Comparison of ENCODE assay signal across 8 mouse cellular contexts in genomic region chr3:90264687-90265033, GRCm38 (mm10). TPM values are rescaled to one million over a fixed set of nuclear protein-coding genes. Genes with fewer than 3 reads are reported as not detected.
DNase-seq lines count a peak whose midpoint lies in the region; ATAC-seq and TF ChIP-seq lines count a peak whose summit lies in the region.

No protein-coding gene starts in this region.

- peak overlapping the region; percentile 98 for H3K27ac ChIP-seq in kidney, postnatal 0 days
- H3K27ac ChIP-seq in embryonic facial prominence, embryonic 12.5 days: peak overlapping the region; percentile 97; the same call in 1 of the 2 replicates
- 0 out of 2 replicates have a peak overlapping the region, but pooled peaks have one; percentile 34 for H3K27ac ChIP-seq in intestine, embryonic 15.5 days
- H3K27ac ChIP-seq in neural tube, embryonic 13.5 days (replicated peaks): peak overlapping the region; percentile 96

- WGBS in kidney, postnatal 0 days: 32% methylated on average over 10 of the region's 10 CpGs
- WGBS in embryonic facial prominence, embryonic 12.5 days: 32% methylated on average over 10 of the region's 10 CpGs
- WGBS in intestine, embryonic 15.5 days: 30% methylated on average over 10 of the region's 10 CpGs
- 34% methylated on average over 10 of the region's 10 CpGs for WGBS in neural tube, embryonic 13.5 days

- ATAC-seq in kidney, postnatal 0 days (replicated peaks; ENCODE audit: low FRiP score, low read depth): no peak
- ATAC-seq in embryonic facial prominence, embryonic 12.5 days (ENCODE audit: insufficient number of reproducible peaks, insufficient read depth, low FRiP score, low TSS enrichment): no peak
- ATAC-seq in intestine, embryonic 15.5 days: no peak
- no peak for ATAC-seq in neural tube, embryonic 13.5 days (ENCODE audit: low read depth)
- ATAC-seq in activated CD4-positive, CD25-positive, alpha-beta regulatory T cell, adult 4 months: no peak

- no peaks in the 10 kb centered on the region for H3K9me3 ChIP-seq in kidney, postnatal 0 days (replicated peaks; ENCODE audit: low read length)
- no peaks in the 10 kb centered on the region for H3K9me3 ChIP-seq in embryonic facial prominence, embryonic 12.5 days
- H3K9me3 ChIP-seq in intestine, embryonic 15.5 days: no peaks in the 10 kb centered on the region
- H3K9me3 ChIP-seq in neural tube, embryonic 13.5 days: no peaks in the 10 kb centered on the region

- no peak for TF ChIP-seq CTCF in kidney, postnatal 0 days (IDR thresholded peaks at IDR 0.05; ENCODE audit: low read depth)

- intact Hi-C loops in left cerebral cortex, postnatal 10 days (cut with DNase I): loop anchor here (5.0 kb wide), 2 partner anchors 88 to 108 kb away; no protein-coding TSS in a partner anchor

- no peaks in the 10 kb centered on the region for H3K27me3 ChIP-seq in kidney, postnatal 0 days (ENCODE audit: insufficient read depth, low read length)
- no peaks in the 10 kb centered on the region for H3K27me3 ChIP-seq in embryonic facial prominence, embryonic 12.5 days
- H3K27me3 ChIP-seq in intestine, embryonic 15.5 days (replicated peaks): no peaks in the 10 kb centered on the region
- no peaks in the 10 kb centered on the region for H3K27me3 ChIP-seq in neural tube, embryonic 13.5 days

- DNase-seq in kidney, postnatal 0 days (ENCODE audit: low spot score): no peak
- no peak for DNase-seq in kidney, adult 18-20 months
- no peak for DNase-seq in left cerebral cortex, postnatal 10 days (ENCODE audit: extremely low spot score in 1 of 2, low spot score in 2 of 2)
- DNase-seq in adrenal gland, adult 2 months: no peak

- H3K4me3 ChIP-seq in kidney, postnatal 0 days (replicated peaks; ENCODE audit: low read depth, low read length): peak overlapping the region; percentile 90
- peak overlapping the region; percentile 81 for H3K4me3 ChIP-seq in embryonic facial prominence, embryonic 12.5 days
- peak overlapping the region; percentile 90 for H3K4me3 ChIP-seq in intestine, embryonic 15.5 days (replicated peaks)
- peak overlapping the region; percentile 82 for H3K4me3 ChIP-seq in neural tube, embryonic 13.5 days

- H3K4me1 ChIP-seq in kidney, postnatal 0 days (replicated peaks; ENCODE audit: insufficient read depth, low read length): peaks cover 7% of the 10 kb centered on the region; the same call in 1 of the 2 replicates
- peaks cover 13% of the 10 kb centered on the region for H3K4me1 ChIP-seq in embryonic facial prominence, embryonic 12.5 days
- peaks cover 17% of the 10 kb centered on the region for H3K4me1 ChIP-seq in intestine, embryonic 15.5 days (replicated peaks)
- peaks cover 11% of the 10 kb centered on the region for H3K4me1 ChIP-seq in neural tube, embryonic 13.5 days (replicated peaks)

- H3K36me3 ChIP-seq in kidney, postnatal 0 days (ENCODE audit: insufficient read depth, low read length): peaks cover 36% of the 10 kb centered on the region
- peaks cover 41% of the 10 kb centered on the region for H3K36me3 ChIP-seq in embryonic facial prominence, embryonic 12.5 days
- peaks cover 34% of the 10 kb centered on the region for H3K36me3 ChIP-seq in intestine, embryonic 15.5 days
- H3K36me3 ChIP-seq in neural tube, embryonic 13.5 days: peaks cover 55% of the 10 kb centered on the region

- H3K4me2 ChIP-seq in kidney, postnatal 0 days (ENCODE audit: low read length): peak overlapping the region; percentile 86
- peak overlapping the region; percentile 80 for H3K4me2 ChIP-seq in embryonic facial prominence, embryonic 12.5 days (replicated peaks)
- H3K4me2 ChIP-seq in intestine, embryonic 15.5 days (replicated peaks): peak overlapping the region; percentile 89
- H3K4me2 ChIP-seq in neural tube, embryonic 13.5 days: peak overlapping the region; percentile 73

- peak overlapping the region; percentile 92 for H3K9ac ChIP-seq in kidney, postnatal 0 days (ENCODE audit: low read depth, low read length)
- H3K9ac ChIP-seq in embryonic facial prominence, embryonic 12.5 days: peak overlapping the region; percentile 82
- peak overlapping the region; percentile 89 for H3K9ac ChIP-seq in intestine, embryonic 15.5 days
- H3K9ac ChIP-seq in neural tube, embryonic 13.5 days: peak overlapping the region; percentile 93

RNA-seq across cellular contexts. Expression of gene Dennd4b, which starts 0.3 kb away (rescaled TPM):
- polyA plus RNA-seq in kidney, postnatal 0 days (2015; fragmentation: Nextera tagmentation; extraction: Ambion mirVana): 2.2 TPM in 2 replicates
- 5.7 and 8.0 TPM in 2 replicates for polyA plus RNA-seq in embryonic facial prominence, embryonic 12.5 days (2016; fragmentation: Nextera tagmentation; extraction: Ambion mirVana)
- polyA plus RNA-seq in intestine, embryonic 15.5 days (2015; fragmentation: Nextera tagmentation; extraction: Ambion mirVana): 2.3 and 3.9 TPM in 2 replicates
- 5.9 and 7.4 TPM in 2 replicates for polyA plus RNA-seq in neural tube, embryonic 13.5 days (2015; fragmentation: Nextera tagmentation; extraction: Ambion mirVana)
- polyA plus RNA-seq in activated CD4-positive, CD25-positive, alpha-beta regulatory T cell, adult 4 months (2017; shearing (Covaris generic)): 10 to 100 TPM; 15.8 to 25.5 TPM
- 10 to 100 TPM; 25.2 to 27.1 TPM for total RNA-seq in left cerebral cortex, postnatal 10 days (2021)
- total RNA-seq in adrenal gland, adult 2 months (2021): 1 to 10 TPM; 7.8 to 7.9 TPM
- 27.9 and 28.6 TPM in 2 replicates for polyA plus RNA-seq in adrenal gland, adult 2 months (2012; rRNA removed)

RNA-seq across cellular contexts. Expression of gene Crtc2, which starts 10.7 kb away (rescaled TPM):
- polyA plus RNA-seq in kidney, postnatal 0 days (2015; fragmentation: Nextera tagmentation; extraction: Ambion mirVana): 20.7 and 23.7 TPM in 2 replicates
- 20.3 and 21.7 TPM in 2 replicates for polyA plus RNA-seq in embryonic facial prominence, embryonic 12.5 days (2016; fragmentation: Nextera tagmentation; extraction: Ambion mirVana)
- 18.6 and 19.0 TPM in 2 replicates for polyA plus RNA-seq in intestine, embryonic 15.5 days (2015; fragmentation: Nextera tagmentation; extraction: Ambion mirVana)
- polyA plus RNA-seq in neural tube, embryonic 13.5 days (2015; fragmentation: Nextera tagmentation; extraction: Ambion mirVana): 23.7 and 27.0 TPM in 2 replicates
- 10 to 100 TPM; 33.2 to 42.9 TPM for polyA plus RNA-seq in activated CD4-positive, CD25-positive, alpha-beta regulatory T cell, adult 4 months (2017; shearing (Covaris generic))
- total RNA-seq in left cerebral cortex, postnatal 10 days (2021): 10 to 100 TPM; 26.4 to 31.2 TPM
- total RNA-seq in adrenal gland, adult 2 months (2021): 10 to 100 TPM; 41.5 to 46.5 TPM
- 60.1 and 74.9 TPM in 2 replicates for polyA plus RNA-seq in adrenal gland, adult 2 months (2012; rRNA removed)

RNA-seq across cellular contexts. Expression of gene Slc39a1, which starts 16.7 kb away (rescaled TPM):
- polyA plus RNA-seq in kidney, postnatal 0 days (2015; fragmentation: Nextera tagmentation; extraction: Ambion mirVana): 130 TPM in 2 replicates
- 63.3 and 63.5 TPM in 2 replicates for polyA plus RNA-seq in embryonic facial prominence, embryonic 12.5 days (2016; fragmentation: Nextera tagmentation; extraction: Ambion mirVana)
- 114 and 119 TPM in 2 replicates for polyA plus RNA-seq in intestine, embryonic 15.5 days (2015; fragmentation: Nextera tagmentation; extraction: Ambion mirVana)
- 42.4 and 54.8 TPM in 2 replicates for polyA plus RNA-seq in neural tube, embryonic 13.5 days (2015; fragmentation: Nextera tagmentation; extraction: Ambion mirVana)
- 10 to 100 TPM; 48.5 to 65.9 TPM for polyA plus RNA-seq in activated CD4-positive, CD25-positive, alpha-beta regulatory T cell, adult 4 months (2017; shearing (Covaris generic))
- total RNA-seq in left cerebral cortex, postnatal 10 days (2021): 10 to 100 TPM; 47.7 to 49.0 TPM
- total RNA-seq in adrenal gland, adult 2 months (2021): 100 to 1,000 TPM; 124 to 160 TPM
- polyA plus RNA-seq in adrenal gland, adult 2 months (2012; rRNA removed): 93.2 and 105 TPM in 2 replicates

RNA-seq across cellular contexts. Expression of gene Creb3l4, which starts 21.3 kb away (rescaled TPM):
- polyA plus RNA-seq in kidney, postnatal 0 days (2015; fragmentation: Nextera tagmentation; extraction: Ambion mirVana): 4.0 and 5.1 TPM in 2 replicates
- polyA plus RNA-seq in embryonic facial prominence, embryonic 12.5 days (2016; fragmentation: Nextera tagmentation; extraction: Ambion mirVana): 8.5 and 9.7 TPM in 2 replicates
- polyA plus RNA-seq in intestine, embryonic 15.5 days (2015; fragmentation: Nextera tagmentation; extraction: Ambion mirVana): 10.7 and 14.5 TPM in 2 replicates
- polyA plus RNA-seq in neural tube, embryonic 13.5 days (2015; fragmentation: Nextera tagmentation; extraction: Ambion mirVana): 3.3 and 3.5 TPM in 2 replicates
- not detected for polyA plus RNA-seq in activated CD4-positive, CD25-positive, alpha-beta regulatory T cell, adult 4 months (2017; shearing (Covaris generic))
- under 1 TPM in 1 of 2 experiments, not detected in 1; 0.24 TPM for total RNA-seq in left cerebral cortex, postnatal 10 days (2021)
- 1 to 10 TPM in 1 of 2 experiments, under 1 TPM in 1; 0.61 to 1.2 TPM for total RNA-seq in adrenal gland, adult 2 months (2021)
- polyA plus RNA-seq in adrenal gland, adult 2 months (2012; rRNA removed): 0.28 and 0.61 TPM in 2 replicates

RNA-seq across cellular contexts. Expression of gene Gatad2b, which starts 28.3 kb away (rescaled TPM):
- 8.1 and 8.9 TPM in 2 replicates for polyA plus RNA-seq in kidney, postnatal 0 days (2015; fragmentation: Nextera tagmentation; extraction: Ambion mirVana)
- polyA plus RNA-seq in embryonic facial prominence, embryonic 12.5 days (2016; fragmentation: Nextera tagmentation; extraction: Ambion mirVana): 16.6 and 18.2 TPM in 2 replicates
- polyA plus RNA-seq in intestine, embryonic 15.5 days (2015; fragmentation: Nextera tagmentation; extraction: Ambion mirVana): 9.0 and 9.7 TPM in 2 replicates
- 13.7 and 15.6 TPM in 2 replicates for polyA plus RNA-seq in neural tube, embryonic 13.5 days (2015; fragmentation: Nextera tagmentation; extraction: Ambion mirVana)
- 10 to 100 TPM; 20.3 to 21.3 TPM for polyA plus RNA-seq in activated CD4-positive, CD25-positive, alpha-beta regulatory T cell, adult 4 months (2017; shearing (Covaris generic))
- total RNA-seq in left cerebral cortex, postnatal 10 days (2021): 10 to 100 TPM; 90.0 to 90.5 TPM
- total RNA-seq in adrenal gland, adult 2 months (2021): 10 to 100 TPM; 54.8 to 72.5 TPM
- 15.0 and 20.1 TPM in 2 replicates for polyA plus RNA-seq in adrenal gland, adult 2 months (2012; rRNA removed)

Comparison
In these comparisons a context has a peak if more than half of its experiments do, and no peak if none do; other contexts are left out.
1. H3K27ac ChIP-seq: peak in every context shown above with its lines; median percentile 98 in kidney, postnatal 0 days; 97 in embryonic facial prominence, embryonic 12.5 days; 96 in neural tube, embryonic 13.5 days; 34 in intestine, embryonic 15.5 days.